Mouse (Mus musculus) liver, adult 2 months (tissue): ENCODE data around the gene Scml4. TPM values are rescaled to one million over a fixed set of nuclear protein-coding genes. Genes with fewer than 3 reads are reported as not detected.
A peak's percentile ranks its signal among the peaks of the same experiment; 100 is the strongest.

ENCODE experiments used
- DNase-seq: peaks from one replicate; pipeline ENCODE4 v3.0.0-alpha.2; 2011; ENCODE audit warnings: low read depth, low spot score; ENCODE audit errors: extremely low read depth
- H3K27ac ChIP-seq: fragments of 200-500 bp; replicated peaks from 2 replicates; pipeline ENCODE4 v1.5.1; 2012; ENCODE audit warnings: low read depth, mild to moderate bottlenecking, control low read depth, inconsistent platforms, low read length; ENCODE audit not compliant: insufficient read depth
- H3K27me3 ChIP-seq: fragments of 200-500 bp; 2 replicates; pipeline ENCODE4 v1.6.1; 2012; ENCODE audit warnings: mild to moderate bottlenecking, moderate library complexity, low read length, inconsistent platforms; ENCODE audit not compliant: control insufficient read depth, insufficient read depth
- H3K36me3 ChIP-seq: fragments of 200-500 bp; 2 replicates; pipeline ENCODE4 v1.6.1; 2012; ENCODE audit warnings: low read length, inconsistent platforms; ENCODE audit not compliant: control insufficient read depth, insufficient read depth
- H3K4me1 ChIP-seq: fragments of 200-500 bp; 2 replicates; pipeline ENCODE4 v1.6.1; 2011; ENCODE audit warnings: low read length; ENCODE audit not compliant: control insufficient read depth, insufficient read depth
- H3K4me3 ChIP-seq: fragments of 200-500 bp; 2 replicates; pipeline ENCODE4 v1.5.1; 2011; ENCODE audit warnings: low read depth, mild to moderate bottlenecking, control low read depth, low read length, moderate library complexity; ENCODE audit not compliant: insufficient read depth
- H3K79me2 ChIP-seq: fragments of 200-500 bp; 2 replicates; pipeline ENCODE4 v1.6.1; 2012; ENCODE audit warnings: inconsistent platforms, mild to moderate bottlenecking, low read length, moderate library complexity; ENCODE audit not compliant: control insufficient read depth, insufficient read depth
- H3K9ac ChIP-seq: fragments of 200-500 bp; 2 replicates; pipeline ENCODE4 v1.6.1; 2012; ENCODE audit warnings: low read depth, mild to moderate bottlenecking, control low read depth, inconsistent platforms, low read length
- CTCF ChIP-seq: fragments of 200-500 bp; IDR thresholded peaks from 2 replicates; pipeline ENCODE4 v1.5.1; 2011; ENCODE audit warnings: low read depth, low read length, control low read depth
- POLR2A ChIP-seq: fragments of 200-500 bp; IDR thresholded peaks from 2 replicates; pipeline ENCODE4 v1.6.1; 2011; ENCODE audit warnings: low read length, control low read depth; ENCODE audit not compliant: insufficient read depth; ENCODE audit errors: extremely low read depth
- WGBS: fragments of 180-500 bp; shearing (Covaris S2); methylation state at CpG from one replicate; pipeline ENCODE4 v1.1.7; 2018; 5-methylcytosine and 5-hydroxymethylcytosine counted together
- polyA plus RNA-seq: library from polyadenylated mRNA; depleted of rRNA; stranded (reverse); fragments of >200 nt; gene quantifications from 2 replicates; pipeline ENCODE4 v1.2.3, GENCODE M21; 2012
- total RNA-seq: library from RNA; depleted of rRNA; stranded (reverse); fragments of >200 nt; gene quantifications from 2 replicates; pipeline ENCODE4 v1.2.3, GENCODE M21; 2014

Scml4 gene
- total and polyA plus RNA-seq, 2 experiments = 0.28 to 0.50 TPM

GRCm38 (mm10) chr10:42994331-42994782 lies 134.2 kb downstream of the Scml4 start:
- no peaks in the 10 kb centered on the region for H3K4me1 ChIP-seq
- no peak overlapping the region for H3K27ac ChIP-seq
- DNase-seq = no peak
- H3K36me3 ChIP-seq = no peaks in the 10 kb centered on the region
- no peaks in the 10 kb centered on the region for H3K79me2 ChIP-seq
- H3K27me3 ChIP-seq = no peaks in the 10 kb centered on the region; the same call in 1 of the 2 replicates
- TF ChIP-seq POLR2A (no peak), CTCF (no peak)
- no peak overlapping the region for H3K9ac ChIP-seq
- WGBS = 38% methylated on average over 13 of the region's 13 CpGs
- no peak overlapping the region for H3K4me3 ChIP-seq

GRCm38 (mm10) chr10:42995484-42995895 lies 135.3 kb downstream of the Scml4 start:
- Histone ChIP-seq H3K4me3 (no peak overlapping the region), H3K36me3 (no peaks in the 10 kb centered on the region), H3K79me2 (no peaks in the 10 kb centered on the region), H3K9ac (no peak overlapping the region), H3K27me3 (no peaks in the 10 kb centered on the region; the same call in 1 of the 2 replicates), H3K4me1 (no peaks in the 10 kb centered on the region), H3K27ac (no peak overlapping the region)
- no peak for DNase-seq
- WGBS = 53% methylated on average over 13 of the region's 13 CpGs
- TF ChIP-seq CTCF (no peak), POLR2A (no peak)

DNA sequence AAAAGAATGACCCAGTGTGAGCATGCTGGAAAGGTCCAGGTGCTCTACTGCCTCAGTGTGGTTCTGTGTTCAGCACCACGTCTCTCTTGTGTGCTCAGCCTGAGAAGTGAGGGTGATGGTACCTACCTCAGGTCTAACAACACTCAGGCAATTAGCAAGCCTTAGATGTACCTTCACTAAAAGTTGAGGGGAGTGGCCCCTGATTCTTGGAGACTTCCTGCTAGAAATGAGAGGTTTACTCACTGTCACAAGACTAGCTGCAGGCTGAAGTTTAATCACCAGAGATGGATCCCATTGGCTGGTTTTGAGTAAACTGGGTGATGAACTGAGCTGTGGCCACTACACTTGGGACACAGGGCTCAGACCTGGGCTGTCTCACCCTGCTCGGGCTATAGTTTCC lies 137.1 kb downstream of the Scml4 start:
- no peaks in the 10 kb centered on the region; the same call in 1 of the 2 replicates for H3K27me3 ChIP-seq
- no peaks in the 10 kb centered on the region for H3K36me3 ChIP-seq
- no peak for DNase-seq
- H3K27ac ChIP-seq = no peak overlapping the region
- H3K4me3 ChIP-seq = no peak overlapping the region
- no peaks in the 10 kb centered on the region for H3K79me2 ChIP-seq
- WGBS = 82% methylated on average over 2 of the region's 2 CpGs
- TF ChIP-seq POLR2A = no peak
- no peak for TF ChIP-seq CTCF
- no peak overlapping the region for H3K9ac ChIP-seq
- H3K4me1 ChIP-seq = peaks cover 5% of the 10 kb centered on the region; the same call in 1 of the 2 replicates

- WGBS = 95% methylated on average over 10 of the region's 10 CpGs
- Histone ChIP-seq H3K4me3 (no peak overlapping the region), H3K4me1 (peaks cover 7% of the 10 kb centered on the region), H3K27ac (no peak overlapping the region), H3K27me3 (no peaks in the 10 kb centered on the region; the same call in 1 of the 2 replicates), H3K36me3 (no peaks in the 10 kb centered on the region), H3K9ac (no peak overlapping the region), H3K79me2 (no peaks in the 10 kb centered on the region)
- DNase-seq = no peak
- TF ChIP-seq CTCF (no peak), POLR2A (no peak)
Measured at GRCm38 (mm10) chr10:42999324-42999723, 139.2 kb downstream of the Scml4 start.

DNA sequence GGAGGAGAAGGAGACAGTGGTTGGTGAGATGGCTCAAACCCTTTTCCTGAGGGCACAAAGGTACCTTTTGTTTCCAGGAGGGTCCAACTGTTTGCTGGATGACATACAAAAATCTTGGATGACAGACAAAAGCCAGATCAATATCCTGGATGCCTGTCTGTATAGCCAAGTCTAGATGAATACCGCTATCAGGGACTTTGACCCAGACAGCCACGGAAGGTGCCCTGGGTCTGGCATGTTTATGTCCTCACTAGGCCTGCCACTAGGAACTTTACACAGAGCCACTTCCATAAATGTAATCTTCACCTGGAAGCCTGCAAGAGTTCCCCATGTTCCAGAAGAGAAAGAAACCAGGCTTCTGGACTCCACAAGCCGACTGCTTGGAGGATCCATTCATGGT lies 141.3 kb downstream of the Scml4 start:
- H3K79me2 ChIP-seq = no peaks in the 10 kb centered on the region
- H3K9ac ChIP-seq = no peak overlapping the region
- no peaks in the 10 kb centered on the region for H3K36me3 ChIP-seq
- DNase-seq = peak; percentile 72
- no peaks in the 10 kb centered on the region for H3K27me3 ChIP-seq
- H3K4me1 ChIP-seq = peaks cover 7% of the 10 kb centered on the region
- H3K27ac ChIP-seq = no peak overlapping the region
- WGBS = 40% methylated on average over 3 of the region's 3 CpGs
- no peak overlapping the region for H3K4me3 ChIP-seq
- TF ChIP-seq POLR2A (no peak), CTCF (no peak)

DNA sequence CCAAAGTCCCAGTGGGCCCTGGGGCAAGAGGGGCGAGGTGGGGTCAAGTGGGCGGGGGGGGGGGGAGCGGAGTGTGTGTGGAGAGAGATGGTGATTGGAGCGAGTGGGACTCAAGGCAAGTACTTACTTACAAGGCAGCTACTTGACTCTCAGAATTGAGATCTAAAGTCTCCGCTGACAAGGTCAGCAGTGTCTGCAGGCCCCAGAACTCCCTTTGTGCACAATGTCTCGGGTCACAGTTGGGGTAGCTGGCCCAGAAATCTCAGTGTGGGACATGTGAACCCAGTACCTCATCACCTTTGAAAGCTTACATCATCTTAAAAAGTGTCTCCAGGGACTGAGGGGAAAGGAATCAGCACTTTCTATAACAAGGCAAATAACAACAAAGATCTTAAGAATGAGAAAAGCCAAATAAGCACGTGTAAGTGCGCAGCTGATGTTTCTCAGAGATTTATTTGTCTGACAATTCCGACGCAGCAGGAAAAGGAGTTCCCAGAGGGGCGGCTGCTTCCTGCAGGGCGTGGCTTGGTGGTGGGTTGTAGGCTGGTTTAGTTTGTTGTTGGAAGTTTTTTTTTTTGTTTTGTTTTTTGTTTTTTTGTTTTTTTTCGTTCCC lies 142.0 kb downstream of the Scml4 start:
- H3K79me2 ChIP-seq = no peaks in the 10 kb centered on the region
- no peaks in the 10 kb centered on the region for H3K36me3 ChIP-seq
- H3K9ac ChIP-seq = no peak overlapping the region
- WGBS = 43% methylated on average over 13 of the region's 13 CpGs
- H3K27ac ChIP-seq = no peak overlapping the region
- no peaks in the 10 kb centered on the region for H3K27me3 ChIP-seq
- TF ChIP-seq POLR2A (no peak), CTCF (no peak)
- no peak for DNase-seq
- H3K4me3 ChIP-seq = no peak overlapping the region
- H3K4me1 ChIP-seq = peaks cover 7% of the 10 kb centered on the region
